Mouse (Mus musculus) heart, embryonic 13.5 days (tissue): ENCODE measurements at regions not wholly inside any gene's neighbourhood (a gene's known extent, or its start where the extent isn't known, plus 50 kb on each side); places are given as distances from the start of the nearest gene placed in this dataset.

Experiments
- ATAC-seq: fragments of 200-750 bp; cut with Nextera tagmentation; 2 replicates; pipeline ENCODE4 v1.8.0; 2017; ENCODE audit warnings: moderate TSS enrichment; ENCODE audit not compliant: insufficient number of reproducible peaks, low FRiP score, low TSS enrichment; ENCODE audit errors: extremely low read depth
- H3K27ac ChIP-seq: fragments of 300-500 bp; sonication (generic); replicated peaks from 2 replicates; pipeline ENCODE4 v1.5.1; 2015; ENCODE audit warnings: moderate library complexity, mild to moderate bottlenecking, inconsistent platforms
- H3K27me3 ChIP-seq: fragments of 300-500 bp; sonication (generic); replicated peaks from 2 replicates; pipeline ENCODE4 v1.6.1; 2015; ENCODE audit warnings: mild to moderate bottlenecking, inconsistent platforms
- H3K36me3 ChIP-seq: fragments of 300-500 bp; sonication (generic); 2 replicates; pipeline ENCODE4 v1.6.1; 2015; ENCODE audit warnings: mild to moderate bottlenecking, inconsistent platforms
- H3K4me1 ChIP-seq: fragments of 300-500 bp; sonication (generic); 2 replicates; pipeline ENCODE4 v1.6.1; 2015; ENCODE audit warnings: inconsistent platforms
- H3K4me2 ChIP-seq: fragments of 300-500 bp; sonication (generic); 2 replicates; pipeline ENCODE4 v1.6.1; 2015; ENCODE audit warnings: inconsistent platforms, mild to moderate bottlenecking, moderate library complexity
- H3K4me3 ChIP-seq: fragments of 300-500 bp; sonication (generic); 2 replicates; pipeline ENCODE4 v1.5.1; 2015; ENCODE audit warnings: moderate library complexity, mild to moderate bottlenecking, inconsistent platforms
- H3K9ac ChIP-seq: fragments of 300-500 bp; sonication (generic); 2 replicates; pipeline ENCODE4 v1.6.1; 2015; ENCODE audit warnings: inconsistent platforms, mild to moderate bottlenecking, moderate library complexity
- H3K9me3 ChIP-seq: fragments of 300-500 bp; sonication (generic); 2 replicates; pipeline ENCODE4 v1.6.1; 2016; ENCODE audit warnings: inconsistent platforms
- WGBS: fragments of 180-500 bp; shearing (Covaris S2); methylation state at CpG from one replicate; pipeline ENCODE4 v1.1.7; 2015; ENCODE audit warnings: mixed read lengths; 5-methylcytosine and 5-hydroxymethylcytosine counted together

DNA sequence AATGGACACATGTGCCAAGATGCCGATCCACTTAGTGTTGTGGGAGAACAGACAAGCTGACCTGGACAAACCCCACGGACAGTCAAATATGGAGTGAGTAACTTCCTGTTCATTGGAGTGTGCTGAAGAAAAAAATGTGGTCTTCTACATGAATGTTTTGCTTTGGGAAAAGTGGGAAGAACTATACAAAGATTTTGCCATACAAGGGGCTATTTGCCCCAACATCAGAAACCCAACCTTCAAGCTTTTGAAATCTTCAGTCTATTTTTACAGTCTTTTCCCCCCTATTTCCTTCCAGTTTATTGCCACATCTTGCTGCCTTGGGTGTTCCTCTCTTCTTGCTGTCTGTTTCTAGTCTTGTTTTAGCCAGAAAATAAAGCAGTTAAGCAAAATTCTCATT is 230.8 kb downstream of the Gsdmc2 start:
- Histone ChIP-seq H3K36me3 (no peaks in the 10 kb centered on the region), H3K27me3 (no peaks in the 10 kb centered on the region), H3K4me1 (peaks cover 12% of the 10 kb centered on the region), H3K9ac (no peak overlapping the region), H3K4me2 (no peak overlapping the region), H3K9me3 (no peaks in the 10 kb centered on the region), H3K4me3 (no peak overlapping the region), H3K27ac (no peak overlapping the region)
- WGBS, result 82% methylated on average over 2 of the region's 2 CpGs
- no peak for ATAC-seq

- H3K4me2 ChIP-seq, result no peak overlapping the region
- no peak overlapping the region for H3K9ac ChIP-seq
- ATAC-seq, result no peak
- no peak overlapping the region for H3K27ac ChIP-seq
- WGBS, result 87% methylated on average over 1 of the region's 1 CpGs
- H3K27me3 ChIP-seq, result no peaks in the 10 kb centered on the region
- H3K9me3 ChIP-seq, result no peaks in the 10 kb centered on the region
- no peaks in the 10 kb centered on the region for H3K36me3 ChIP-seq
- peaks cover 12% of the 10 kb centered on the region for H3K4me1 ChIP-seq
- H3K4me3 ChIP-seq, result no peak overlapping the region
Measured at GRCm38 (mm10) chr15:63613120-63613519, 231.9 kb downstream of the Gsdmc2 start.

- Histone ChIP-seq H3K27me3 (no peaks in the 10 kb centered on the region), H3K27ac (no peak overlapping the region), H3K4me2 (no peak overlapping the region), H3K4me1 (peaks cover 4% of the 10 kb centered on the region; the same call in 1 of the 2 replicates), H3K9ac (no peak overlapping the region), H3K36me3 (no peaks in the 10 kb centered on the region), H3K9me3 (no peaks in the 10 kb centered on the region), H3K4me3 (no peak overlapping the region)
- no peak for ATAC-seq
- 80% methylated on average over 3 of the region's 3 CpGs for WGBS
Measured at GRCm38 (mm10) chr15:63611161-63611560, 233.8 kb downstream of the Gsdmc2 start.

DNA sequence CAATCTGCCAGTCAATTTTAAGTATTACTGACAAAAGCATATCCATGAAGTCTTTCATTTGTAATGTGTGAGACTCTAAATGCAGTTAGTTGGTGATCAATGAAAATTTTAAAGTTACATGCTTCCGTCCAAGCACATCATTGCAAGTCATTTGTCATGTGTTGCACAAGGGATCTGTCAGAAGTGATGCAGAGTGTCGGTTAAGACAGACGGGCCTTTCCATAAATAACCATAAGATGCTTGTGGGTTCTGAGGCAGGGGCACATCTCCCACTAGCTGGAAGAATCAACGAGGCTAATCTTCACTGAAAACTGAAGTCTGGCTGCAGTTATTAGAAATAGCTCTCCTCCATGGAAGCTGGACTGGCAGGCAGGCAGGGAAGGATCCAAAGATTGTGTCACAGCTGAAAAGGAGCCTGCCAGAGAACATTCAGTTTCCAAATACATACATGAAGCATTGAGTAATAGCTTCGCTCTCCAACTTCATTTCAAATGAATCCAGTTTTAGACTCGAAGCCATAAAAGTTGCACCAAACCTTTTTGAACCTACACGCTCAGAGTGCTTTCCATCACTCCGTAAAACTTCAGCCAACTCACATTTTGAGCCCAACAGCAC is 241.8 kb downstream of the Gsdmc2 start:
- ATAC-seq, result no peak

DNA sequence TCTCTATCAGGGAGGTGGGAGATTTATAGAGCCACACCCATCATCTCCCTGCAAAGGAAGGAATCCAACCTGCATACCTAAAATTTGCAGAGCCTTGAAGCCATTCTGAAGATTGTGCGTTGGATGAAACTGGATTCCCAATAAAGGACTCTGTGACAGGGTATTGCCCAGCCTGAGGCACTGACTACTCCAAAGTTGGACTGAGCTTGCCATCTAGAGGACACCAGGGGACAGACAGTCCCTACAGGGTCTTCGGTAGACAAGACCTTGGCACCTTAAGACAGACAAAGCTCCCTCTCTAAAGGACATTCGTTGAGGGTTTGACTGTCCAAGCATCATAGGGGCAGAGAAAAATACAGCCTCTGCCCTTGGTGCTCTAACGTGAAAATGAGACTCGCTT is 243.4 kb downstream of the Gsdmc2 start:
- WGBS, result 57% methylated on average over 5 of the region's 5 CpGs
- no peak overlapping the region for H3K4me2 ChIP-seq
- no peaks in the 10 kb centered on the region for H3K36me3 ChIP-seq
- no peaks in the 10 kb centered on the region for H3K4me1 ChIP-seq
- no peak overlapping the region for H3K27ac ChIP-seq
- no peaks in the 10 kb centered on the region for H3K27me3 ChIP-seq
- no peaks in the 10 kb centered on the region for H3K9me3 ChIP-seq
- no peak overlapping the region for H3K9ac ChIP-seq
- no peak for ATAC-seq
- no peak overlapping the region for H3K4me3 ChIP-seq

More for the DNA sequence above, 241.8 kb downstream of the Gsdmc2 start:
- Histone ChIP-seq H3K4me3 (no peak overlapping the region), H3K27ac (no peak overlapping the region), H3K27me3 (no peaks in the 10 kb centered on the region), H3K4me2 (no peak overlapping the region), H3K4me1 (no peaks in the 10 kb centered on the region), H3K36me3 (no peaks in the 10 kb centered on the region), H3K9ac (no peak overlapping the region), H3K9me3 (no peaks in the 10 kb centered on the region)
- WGBS, result 67% methylated on average over 8 of the region's 8 CpGs

DNA sequence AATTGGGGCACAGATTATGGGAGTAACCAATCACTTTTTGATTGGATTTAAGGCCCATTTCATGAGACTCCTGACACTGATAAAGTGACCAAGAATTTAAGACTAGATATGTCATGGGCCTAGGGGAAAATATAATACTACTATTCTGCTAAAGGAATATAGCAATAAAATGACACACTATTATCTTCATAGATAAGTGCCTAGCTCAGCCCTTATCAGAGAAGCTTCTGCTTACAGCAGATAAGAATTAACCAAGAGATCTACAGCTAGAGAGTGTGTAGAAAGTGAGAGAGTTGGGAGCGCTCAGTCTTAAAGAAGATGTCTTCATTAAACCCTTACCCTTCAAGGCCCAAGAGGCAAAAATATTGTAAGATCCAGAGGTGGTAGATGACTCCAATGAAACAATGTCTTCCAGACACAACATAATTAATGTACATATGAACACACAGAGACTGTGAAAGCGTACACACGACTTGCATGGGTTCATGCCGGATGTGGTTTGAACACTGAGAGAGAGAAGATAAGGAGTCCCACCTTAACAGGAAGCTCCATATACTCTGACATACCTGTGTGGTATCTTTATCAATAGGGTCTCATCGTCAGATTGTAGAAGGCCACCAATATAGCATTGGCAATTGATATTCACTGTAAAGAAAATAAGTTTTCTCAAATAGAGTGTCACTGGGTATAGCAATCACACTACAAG is 252.1 kb downstream of the Gsdmc2 start:
- ATAC-seq, result no peak
- Histone ChIP-seq H3K36me3 (no peaks in the 10 kb centered on the region), H3K9ac (no peak overlapping the region), H3K27me3 (no peaks in the 10 kb centered on the region), H3K9me3 (no peaks in the 10 kb centered on the region), H3K27ac (no peak overlapping the region), H3K4me1 (no peaks in the 10 kb centered on the region), H3K4me2 (no peak overlapping the region), H3K4me3 (no peak overlapping the region)
- WGBS, result 81% methylated on average over 5 of the region's 5 CpGs

- Histone ChIP-seq H3K4me1 (peaks cover 5% of the 10 kb centered on the region), H3K36me3 (no peaks in the 10 kb centered on the region), H3K4me3 (no peak overlapping the region), H3K9me3 (no peaks in the 10 kb centered on the region), H3K27me3 (no peaks in the 10 kb centered on the region), H3K9ac (no peak overlapping the region), H3K4me2 (no peak overlapping the region), H3K27ac (no peak overlapping the region; the same call in 1 of the 2 replicates)
- ATAC-seq, result no peak
- 59% methylated on average over 2 of the region's 2 CpGs for WGBS
Measured at GRCm38 (mm10) chr15:63559293-63559692, 285.7 kb downstream of the Gsdmc2 start.

GRCm38 (mm10) chr15:63558691-63559090 is 286.3 kb downstream of the Gsdmc2 start:
- no peaks in the 10 kb centered on the region for H3K36me3 ChIP-seq
- H3K4me1 ChIP-seq, result peaks cover 5% of the 10 kb centered on the region
- no peak for ATAC-seq
- H3K4me3 ChIP-seq, result no peak overlapping the region
- no peak overlapping the region for H3K9ac ChIP-seq
- H3K9me3 ChIP-seq, result no peaks in the 10 kb centered on the region
- no peaks in the 10 kb centered on the region for H3K27me3 ChIP-seq
- 76% methylated on average over 1 of the region's 1 CpGs for WGBS
- H3K27ac ChIP-seq, result no peak overlapping the region; the same call in 1 of the 2 replicates
- no peak overlapping the region for H3K4me2 ChIP-seq

DNA sequence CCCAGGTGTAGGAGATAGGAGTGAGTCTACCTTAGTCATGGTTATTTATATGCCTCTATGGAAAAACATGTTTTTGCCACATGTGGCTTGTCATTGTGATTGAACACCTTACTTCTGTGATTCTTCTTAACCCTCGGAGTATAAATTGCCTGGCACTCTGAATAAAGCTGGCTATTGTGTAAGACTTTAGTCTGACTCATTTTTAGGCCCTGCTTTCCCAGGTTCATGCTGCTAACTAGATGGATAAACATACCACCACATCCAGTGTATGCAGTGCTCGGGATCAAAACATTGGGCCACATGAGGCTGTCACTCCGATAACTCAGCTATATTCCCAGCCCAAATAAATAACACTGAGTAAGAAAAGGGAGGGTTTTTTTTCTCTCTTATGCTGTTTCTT is 287.2 kb downstream of the Gsdmc2 start:
- Histone ChIP-seq H3K4me1 (peaks cover 5% of the 10 kb centered on the region), H3K27me3 (no peaks in the 10 kb centered on the region), H3K4me2 (no peak overlapping the region), H3K9ac (no peak overlapping the region), H3K9me3 (no peaks in the 10 kb centered on the region), H3K4me3 (no peak overlapping the region), H3K36me3 (no peaks in the 10 kb centered on the region), H3K27ac (no peak overlapping the region)
- 76% methylated on average over 3 of the region's 3 CpGs for WGBS
- ATAC-seq, result no peak

DNA sequence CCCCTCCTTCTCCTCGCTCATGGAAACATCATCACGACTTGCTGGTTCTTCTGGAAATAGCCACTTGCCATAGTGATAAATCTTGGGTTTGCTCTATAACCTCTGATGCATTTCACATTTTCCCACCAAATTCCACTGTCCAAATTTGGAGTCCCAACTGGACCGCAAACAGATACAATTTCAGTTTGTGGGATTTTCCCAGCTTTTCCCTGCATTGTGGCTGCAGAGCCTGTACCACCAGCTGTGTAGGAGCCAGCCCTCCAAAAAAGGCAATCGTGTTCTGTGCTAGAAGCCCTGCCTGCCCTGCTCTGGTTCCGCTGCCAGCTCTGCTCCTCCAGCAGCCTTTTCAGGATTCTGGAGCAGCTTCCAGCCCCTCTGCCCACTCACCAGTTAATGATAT is 291.4 kb downstream of the Gsdmc2 start:
- H3K27me3 ChIP-seq, result no peaks in the 10 kb centered on the region
- H3K27ac ChIP-seq, result no peak overlapping the region
- no peak overlapping the region for H3K9ac ChIP-seq
- H3K4me3 ChIP-seq, result no peak overlapping the region
- WGBS, result 65% methylated on average over 5 of the region's 5 CpGs
- H3K36me3 ChIP-seq, result no peaks in the 10 kb centered on the region
- no peaks in the 10 kb centered on the region for H3K9me3 ChIP-seq
- H3K4me1 ChIP-seq, result peaks cover 3% of the 10 kb centered on the region
- no peak overlapping the region for H3K4me2 ChIP-seq
- no peak for ATAC-seq

DNA sequence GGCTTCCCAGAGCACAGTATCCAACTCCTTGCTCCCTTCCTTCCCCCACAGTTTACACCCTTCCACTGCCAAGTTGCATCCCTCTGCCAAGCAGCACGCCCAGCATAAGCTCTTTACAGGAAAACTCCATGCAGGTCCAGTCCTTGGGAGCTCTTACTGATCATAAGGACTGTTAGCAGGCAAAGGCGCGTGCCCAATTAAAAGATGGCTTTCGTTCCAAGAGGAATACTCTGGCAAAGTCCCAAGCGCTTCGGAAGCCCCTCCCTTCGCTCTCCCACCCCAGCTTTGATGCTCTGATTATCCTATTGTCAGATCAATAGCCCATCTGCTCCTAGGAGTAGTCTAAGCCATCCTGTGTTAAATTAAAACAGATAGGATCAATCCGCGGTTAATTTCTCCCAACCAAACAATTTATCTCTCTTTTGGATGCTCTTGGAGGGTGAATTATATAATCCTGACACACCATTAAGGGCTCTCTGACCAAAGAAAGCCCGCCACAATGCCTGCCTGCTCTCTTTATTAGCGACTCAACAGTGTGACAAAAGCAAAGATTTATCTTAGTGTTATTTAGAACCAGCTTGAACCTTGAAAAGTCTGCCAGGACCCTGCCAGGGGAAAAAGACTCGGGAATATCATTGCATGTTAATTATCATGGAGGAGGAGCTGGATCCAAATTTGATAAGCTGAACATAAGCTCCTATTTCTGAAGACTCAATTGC is 312.5 kb downstream of the Gsdmc2 start:
- no peak for ATAC-seq
- Histone ChIP-seq H3K4me2 (no peak overlapping the region), H3K4me1 (peaks cover 8% of the 10 kb centered on the region), H3K9me3 (no peaks in the 10 kb centered on the region), H3K4me3 (no peak overlapping the region), H3K27me3 (no peaks in the 10 kb centered on the region), H3K27ac (no peak overlapping the region), H3K36me3 (no peaks in the 10 kb centered on the region), H3K9ac (no peak overlapping the region)
- 70% methylated on average over 12 of the region's 12 CpGs for WGBS
